Mouse (Mus musculus): ENCODE results near the gene Ikbkg.
"Not testable (repeated sequence)": the region's sequence is repeated elsewhere in the genome, so short reads cannot be mapped to it uniquely, and the experiment has no call there.

The Ikbkg gene

GRCm38 (mm10) chrX:74451157-74451912 is 58.2 kb downstream of the Ikbkg start:
- no peak for DNase-seq (ENCODE audit: low spot score in 2 of 2)

- DNase-seq (ENCODE audit: low spot score in 2 of 2), result no peak
These were observed 59.7 kb downstream of the Ikbkg start for GRCm38 (mm10) chrX:74452773-74453172.

DNA sequence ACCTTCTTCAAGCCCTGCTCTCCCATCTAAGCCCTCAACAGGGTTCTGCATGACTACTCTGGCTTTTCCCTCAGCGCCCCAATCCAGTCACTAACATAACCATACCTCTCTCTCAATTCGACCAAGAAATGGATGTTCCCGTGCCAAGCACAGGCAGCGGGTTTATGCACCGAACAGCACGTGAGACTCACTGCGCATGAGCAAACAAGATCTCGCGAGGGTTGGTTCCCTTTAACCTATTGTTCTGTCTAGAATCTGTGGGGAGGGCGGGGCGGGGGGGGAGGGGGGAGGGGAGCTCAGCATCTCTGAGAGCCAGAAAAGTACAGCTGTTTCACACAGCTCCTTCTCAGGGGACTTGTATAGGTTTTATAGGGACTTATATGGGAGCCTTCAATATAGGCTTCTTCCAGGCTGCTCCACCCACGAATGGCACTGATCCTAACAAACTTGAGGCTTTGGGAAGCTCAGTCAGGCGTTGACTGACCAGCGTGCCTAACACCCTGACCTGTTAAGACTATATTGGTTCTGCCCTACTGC is 88.3 kb downstream of the Ikbkg start, which contains the start of gene Gm6880:
TSS of gene Gm6880 (minus strand) at position 51 of the 537 bp plus-strand sequence.
- DNase-seq (ENCODE audit: low spot score in 2 of 2), result not testable (repeated sequence)

GRCm38 (mm10) chrX:74497131-74497530 is 104.0 kb downstream of the Ikbkg start:
- DNase-seq (ENCODE audit: low spot score in 2 of 2), result no peak
